Mouse (Mus musculus): ENCODE results near the gene Enpp6. TPM values are rescaled to one million over a fixed set of nuclear protein-coding genes. Genes with fewer than 3 reads are reported as not detected.

Gene Enpp6
- polyA plus RNA-seq (2015; fragmentation: Nextera tagmentation; extraction: Ambion mirVana) = 0.48 and 0.49 TPM in 2 replicates

GRCm38 (mm10) chr8:46986386-46987140 lies at the start of gene Enpp6:
TSS of gene Enpp6 (plus strand) at chr8:46986887.
- WGBS = 82% methylated on average over 8 of the region's 8 CpGs
- Histone ChIP-seq H3K4me3 (no peak within 1 kb of the TSS), H3K4me1 (replicated peaks) (no peaks in the 10 kb centered on the region; the same call in 1 of the 2 replicates), H3K4me2 (no peak within 1 kb of the TSS), H3K27ac (replicated peaks) (no peak within 1 kb of the TSS), H3K36me3 (no peaks in the 10 kb centered on the region), H3K9me3 (no peaks in the 10 kb centered on the region), H3K9ac (no peak within 1 kb of the TSS), H3K27me3 (no peaks in the 10 kb centered on the region)
- no peak for ATAC-seq (ENCODE audit: low read depth)

GRCm38 (mm10) chr8:46938218-46938617 lies 48.5 kb upstream of the Enpp6 start:
- Histone ChIP-seq H3K4me3 (no peak overlapping the region), H3K9me3 (no peaks in the 10 kb centered on the region), H3K27me3 (no peaks in the 10 kb centered on the region), H3K36me3 (no peaks in the 10 kb centered on the region), H3K4me1 (replicated peaks) (no peaks in the 10 kb centered on the region; the same call in 1 of the 2 replicates), H3K9ac (no peak overlapping the region), H3K4me2 (no peak overlapping the region), H3K27ac (replicated peaks) (no peak overlapping the region)
- WGBS = 77% methylated on average over 4 of the region's 4 CpGs
- no peak for ATAC-seq (ENCODE audit: low read depth)

- 62% methylated on average over 11 of the region's 11 CpGs for WGBS
- Histone ChIP-seq H3K27ac (replicated peaks) (no peak overlapping the region), H3K9ac (no peak overlapping the region), H3K4me3 (no peak overlapping the region), H3K4me1 (replicated peaks) (no peaks in the 10 kb centered on the region), H3K27me3 (no peaks in the 10 kb centered on the region), H3K4me2 (no peak overlapping the region; the same call in 1 of the 2 replicates), H3K36me3 (no peaks in the 10 kb centered on the region), H3K9me3 (no peaks in the 10 kb centered on the region)
- no peak for ATAC-seq (ENCODE audit: low read depth)
These were observed 45.4 kb upstream of the Enpp6 start for GRCm38 (mm10) chr8:46941295-46941694.

GRCm38 (mm10) chr8:46941731-46942650 lies 44.7 kb upstream of the Enpp6 start:
- Histone ChIP-seq H3K9ac (no peak overlapping the region), H3K4me1 (replicated peaks) (no peaks in the 10 kb centered on the region), H3K9me3 (no peaks in the 10 kb centered on the region), H3K36me3 (no peaks in the 10 kb centered on the region), H3K4me2 (no peak overlapping the region; the same call in 1 of the 2 replicates), H3K27me3 (no peaks in the 10 kb centered on the region), H3K4me3 (no peak overlapping the region), H3K27ac (replicated peaks) (no peak overlapping the region)
- WGBS = 71% methylated on average over 15 of the region's 15 CpGs
- ATAC-seq (ENCODE audit: low read depth) = no peak

- no peak overlapping the region for H3K9ac ChIP-seq
- WGBS = 80% methylated on average over 11 of the region's 11 CpGs
- no peak overlapping the region for H3K4me3 ChIP-seq
- no peak overlapping the region for H3K4me2 ChIP-seq
- H3K9me3 ChIP-seq = no peaks in the 10 kb centered on the region
- ATAC-seq (ENCODE audit: low read depth) = no peak
- no peaks in the 10 kb centered on the region for H3K4me1 ChIP-seq (replicated peaks)
- H3K36me3 ChIP-seq = no peaks in the 10 kb centered on the region
- no peaks in the 10 kb centered on the region for H3K27me3 ChIP-seq
- H3K27ac ChIP-seq (replicated peaks) = no peak overlapping the region
These were observed 44.0 kb upstream of the Enpp6 start for GRCm38 (mm10) chr8:46942651-46943024.

GRCm38 (mm10) chr8:46943337-46943736 lies 43.4 kb upstream of the Enpp6 start:
- Histone ChIP-seq H3K36me3 (no peaks in the 10 kb centered on the region), H3K4me3 (no peak overlapping the region), H3K27me3 (no peaks in the 10 kb centered on the region), H3K27ac (replicated peaks) (no peak overlapping the region), H3K4me1 (replicated peaks) (no peaks in the 10 kb centered on the region), H3K9ac (no peak overlapping the region), H3K4me2 (no peak overlapping the region), H3K9me3 (no peaks in the 10 kb centered on the region)
- no peak for ATAC-seq (ENCODE audit: low read depth)
- 89% methylated on average over 4 of the region's 4 CpGs for WGBS

GRCm38 (mm10) chr8:46946181-46946580 lies 40.5 kb upstream of the Enpp6 start:
- H3K4me2 ChIP-seq = no peak overlapping the region

GRCm38 (mm10) chr8:46948091-46948757 lies 38.5 kb upstream of the Enpp6 start:
- WGBS = 74% methylated on average over 14 of the region's 14 CpGs

More at GRCm38 (mm10) chr8:46946181-46946580, 40.5 kb upstream of the Enpp6 start:
- Histone ChIP-seq H3K9me3 (no peaks in the 10 kb centered on the region), H3K9ac (no peak overlapping the region), H3K27me3 (no peaks in the 10 kb centered on the region), H3K4me3 (no peak overlapping the region), H3K4me1 (replicated peaks) (no peaks in the 10 kb centered on the region), H3K36me3 (no peaks in the 10 kb centered on the region), H3K27ac (replicated peaks) (no peak overlapping the region)
- no peak for ATAC-seq (ENCODE audit: low read depth)
- 77% methylated on average over 5 of the region's 5 CpGs for WGBS

GRCm38 (mm10) chr8:46953472-46953871 lies 33.2 kb upstream of the Enpp6 start:
- Histone ChIP-seq H3K4me1 (replicated peaks) (no peaks in the 10 kb centered on the region), H3K36me3 (no peaks in the 10 kb centered on the region), H3K27me3 (no peaks in the 10 kb centered on the region), H3K4me2 (no peak overlapping the region), H3K27ac (replicated peaks) (no peak overlapping the region), H3K4me3 (no peak overlapping the region), H3K9me3 (no peaks in the 10 kb centered on the region), H3K9ac (no peak overlapping the region)
- peak; percentile 43; the same call in 1 of the 2 replicates for ATAC-seq (ENCODE audit: low read depth)
- whole genome bisulfite sequencing = 22% methylated on average over 7 of the region's 7 CpGs

More at GRCm38 (mm10) chr8:46948091-46948757, 38.5 kb upstream of the Enpp6 start:
- Histone ChIP-seq H3K36me3 (no peaks in the 10 kb centered on the region), H3K9ac (no peak overlapping the region), H3K4me2 (no peak overlapping the region), H3K27ac (replicated peaks) (no peak overlapping the region), H3K27me3 (no peaks in the 10 kb centered on the region), H3K9me3 (no peaks in the 10 kb centered on the region), H3K4me3 (no peak overlapping the region), H3K4me1 (replicated peaks) (no peaks in the 10 kb centered on the region)
- no peak for ATAC-seq (ENCODE audit: low read depth)

GRCm38 (mm10) chr8:46962630-46963427 lies 23.9 kb upstream of the Enpp6 start:
- Histone ChIP-seq H3K9ac (no peak overlapping the region), H3K27me3 (no peaks in the 10 kb centered on the region), H3K4me3 (no peak overlapping the region), H3K4me1 (replicated peaks) (peaks cover 6% of the 10 kb centered on the region), H3K36me3 (no peaks in the 10 kb centered on the region), H3K27ac (replicated peaks) (no peak overlapping the region), H3K9me3 (no peaks in the 10 kb centered on the region), H3K4me2 (no peak overlapping the region)
- WGBS = 57% methylated on average over 10 of the region's 10 CpGs
- no peak for ATAC-seq (ENCODE audit: low read depth)

- H3K27ac ChIP-seq (replicated peaks) = no peak overlapping the region
- no peak overlapping the region for H3K4me3 ChIP-seq
- H3K27me3 ChIP-seq = no peaks in the 10 kb centered on the region
- H3K9me3 ChIP-seq = no peaks in the 10 kb centered on the region
- H3K4me2 ChIP-seq = no peak overlapping the region
- no peak overlapping the region; the same call in 1 of the 2 replicates for H3K9ac ChIP-seq
- ATAC-seq (ENCODE audit: low read depth) = no peak
- WGBS = 28% methylated on average over 8 of the region's 8 CpGs
- no peaks in the 10 kb centered on the region for H3K36me3 ChIP-seq
- H3K4me1 ChIP-seq (replicated peaks) = peaks cover 6% of the 10 kb centered on the region
These were observed 23.0 kb upstream of the Enpp6 start for GRCm38 (mm10) chr8:46963619-46964145.
